Mouse (Mus musculus) right cerebral cortex, adult 18-20 months (tissue): ENCODE data around the gene Foxj2.

Experiments used
- DNase-seq: peaks from one replicate; pipeline ENCODE4 v3.0.0; 2022; ENCODE audit warnings: mixed read lengths

Foxj2 gene

DNA sequence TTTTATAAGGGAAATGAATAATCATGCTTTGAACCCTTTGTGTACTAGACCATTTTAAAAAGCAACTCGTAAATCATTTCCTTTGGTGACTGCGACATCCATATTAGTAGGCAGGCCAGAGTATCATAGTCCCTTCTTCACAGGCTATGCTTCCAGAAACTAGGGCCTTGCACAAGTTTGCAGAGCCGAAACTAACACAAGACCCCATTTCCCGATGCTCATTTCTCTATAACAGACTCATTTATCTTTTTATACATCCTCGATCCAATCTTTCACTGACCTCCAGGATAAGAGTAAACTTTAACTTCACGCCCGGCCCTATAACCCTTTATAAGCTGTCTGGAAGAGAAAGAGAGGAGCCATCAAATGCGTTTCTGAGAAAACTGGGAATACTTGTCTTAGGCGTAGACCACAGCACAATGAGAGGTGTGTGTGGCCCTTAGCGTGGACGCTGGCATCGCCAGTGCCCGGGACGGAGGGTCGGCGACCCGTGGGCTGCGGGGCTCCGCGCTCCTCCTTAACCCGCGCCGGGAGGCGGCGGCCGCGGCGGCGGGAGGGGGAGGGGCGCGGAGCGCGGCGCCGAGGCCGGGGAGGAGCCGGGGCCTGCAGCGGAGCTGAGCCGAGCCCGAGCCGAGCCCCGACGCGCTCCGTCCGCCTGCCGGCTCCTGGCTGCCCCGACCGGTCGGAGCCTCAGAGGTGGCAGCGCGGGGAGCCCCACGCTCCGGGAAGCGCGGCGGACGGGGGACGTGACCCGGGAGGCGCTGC, at the start of gene Foxj2:
Gene Foxj2 (plus strand): TSS at position 609 of the 765 bp plus-strand sequence.
- DNase-seq = peak; percentile 66

DNA sequence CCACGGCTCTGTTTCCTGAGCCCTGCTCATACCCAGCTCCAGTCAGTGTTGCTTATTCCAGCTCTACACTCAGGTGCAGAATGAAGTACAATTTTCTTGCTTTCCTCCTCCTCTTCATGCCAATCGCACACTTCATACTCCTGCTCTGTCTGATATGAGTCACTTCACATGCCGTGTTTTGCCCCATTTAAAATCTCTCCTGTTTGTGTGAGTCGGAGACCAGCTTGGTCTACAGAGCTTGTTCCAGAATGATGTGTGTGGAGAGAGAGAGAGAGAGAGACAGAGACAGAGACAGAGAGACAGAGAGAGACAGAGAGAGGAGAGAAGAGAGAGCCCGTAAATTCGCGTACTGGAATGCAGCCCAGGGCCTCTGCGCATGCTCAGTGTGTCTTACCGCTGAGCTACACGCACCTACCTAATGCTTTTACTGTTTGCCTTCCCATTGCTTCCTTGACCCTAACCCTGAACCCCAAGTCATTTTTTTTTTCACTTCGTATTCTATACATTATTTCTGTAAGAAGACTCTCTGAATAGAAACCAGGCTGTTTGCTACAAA, 48.9 kb upstream of the Foxj2 start:
- DNase-seq = peak; percentile 39

DNA sequence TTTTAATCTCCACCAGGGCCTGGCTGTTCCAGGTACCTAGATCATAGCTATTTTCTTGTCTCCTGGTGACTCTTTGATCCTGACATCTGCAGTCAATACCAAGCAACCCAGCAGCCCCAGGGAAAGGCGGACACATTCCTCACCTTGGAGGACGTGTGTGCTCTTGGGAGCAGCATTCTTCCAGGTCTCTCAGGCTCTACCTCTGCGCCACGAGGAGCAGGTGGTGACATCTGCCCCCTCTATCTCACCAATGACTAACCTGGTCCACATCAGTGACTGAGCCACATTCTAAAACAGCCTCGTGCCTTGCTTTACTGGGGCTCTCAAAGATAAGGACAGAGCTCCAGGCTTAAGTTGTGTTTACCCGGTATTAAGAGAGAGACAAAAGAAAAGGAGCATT, 47.0 kb upstream of the Foxj2 start:
- DNase-seq = no peak

- no peak for DNase-seq
Observed at GRCm38 (mm10) chr6:122774345-122774744, 45.4 kb upstream of the Foxj2 start.

GRCm38 (mm10) chr6:122776040-122776439, 43.7 kb upstream of the Foxj2 start:
- peak; percentile 43 for DNase-seq

DNA sequence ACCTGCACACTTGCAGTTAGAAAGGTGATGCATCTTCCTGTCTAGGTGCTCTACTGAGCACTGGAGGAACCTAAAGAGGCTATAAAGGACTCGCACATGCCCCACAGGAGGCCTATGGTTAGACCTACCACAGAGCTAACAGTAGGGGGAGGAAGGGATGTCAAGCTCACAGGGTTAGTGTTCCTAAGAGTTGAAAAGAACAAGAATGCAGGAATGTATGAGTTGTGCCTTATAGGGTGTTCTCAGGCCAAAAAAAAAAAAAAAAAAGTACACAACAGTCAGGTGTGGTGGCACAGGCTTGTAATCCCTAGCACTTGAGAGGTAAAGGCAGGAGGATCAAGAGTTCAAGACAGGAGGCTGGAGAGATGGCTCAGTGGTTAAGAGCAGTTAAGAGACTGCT, 39.8 kb upstream of the Foxj2 start:
- DNase-seq = no peak

- no peak for DNase-seq
Observed at GRCm38 (mm10) chr6:122781167-122781566, 38.5 kb upstream of the Foxj2 start.

DNA sequence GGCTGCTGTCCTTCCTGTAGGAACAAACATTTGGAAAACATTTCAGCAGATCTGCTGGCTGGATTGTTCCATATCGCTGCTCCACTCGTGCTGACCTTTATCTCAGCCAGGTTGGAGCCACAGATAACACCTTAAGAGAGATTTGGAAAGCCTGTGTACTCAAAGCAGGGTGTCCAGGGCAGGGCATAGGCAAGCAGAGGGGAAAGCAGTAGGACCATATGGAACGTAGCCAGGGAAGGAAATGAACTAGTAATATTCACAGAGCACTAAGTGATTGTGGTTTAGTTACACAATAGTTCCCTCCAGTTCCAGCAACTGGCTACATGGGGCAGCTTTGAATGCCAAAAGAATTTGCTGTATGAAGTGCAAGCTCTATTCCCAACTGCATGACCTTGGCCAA, 37.5 kb upstream of the Foxj2 start:
- no peak for DNase-seq

DNA sequence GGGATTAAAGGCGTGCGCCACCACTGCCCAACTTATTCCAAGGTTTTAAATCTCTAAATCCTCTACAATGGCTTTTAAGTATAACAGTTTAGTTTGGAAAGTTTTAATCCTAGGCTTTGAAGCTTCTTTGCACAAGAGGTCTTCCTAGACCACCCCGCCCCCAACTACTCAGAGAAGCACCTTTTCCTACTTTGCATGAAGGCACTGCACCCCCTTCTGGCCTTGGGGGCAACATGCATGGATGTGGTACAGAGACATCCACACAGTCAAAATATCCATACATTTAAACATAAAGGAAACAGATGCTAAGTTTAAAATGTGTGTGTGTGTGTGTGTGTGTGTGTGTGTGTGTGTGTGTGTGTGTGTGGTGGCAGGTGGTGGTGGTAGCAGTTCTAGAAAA, 34.8 kb upstream of the Foxj2 start:
- DNase-seq = peak; percentile 35

- DNase-seq = peak; percentile 84
Observed at GRCm38 (mm10) chr6:122786275-122786674, 33.4 kb upstream of the Foxj2 start.

DNA sequence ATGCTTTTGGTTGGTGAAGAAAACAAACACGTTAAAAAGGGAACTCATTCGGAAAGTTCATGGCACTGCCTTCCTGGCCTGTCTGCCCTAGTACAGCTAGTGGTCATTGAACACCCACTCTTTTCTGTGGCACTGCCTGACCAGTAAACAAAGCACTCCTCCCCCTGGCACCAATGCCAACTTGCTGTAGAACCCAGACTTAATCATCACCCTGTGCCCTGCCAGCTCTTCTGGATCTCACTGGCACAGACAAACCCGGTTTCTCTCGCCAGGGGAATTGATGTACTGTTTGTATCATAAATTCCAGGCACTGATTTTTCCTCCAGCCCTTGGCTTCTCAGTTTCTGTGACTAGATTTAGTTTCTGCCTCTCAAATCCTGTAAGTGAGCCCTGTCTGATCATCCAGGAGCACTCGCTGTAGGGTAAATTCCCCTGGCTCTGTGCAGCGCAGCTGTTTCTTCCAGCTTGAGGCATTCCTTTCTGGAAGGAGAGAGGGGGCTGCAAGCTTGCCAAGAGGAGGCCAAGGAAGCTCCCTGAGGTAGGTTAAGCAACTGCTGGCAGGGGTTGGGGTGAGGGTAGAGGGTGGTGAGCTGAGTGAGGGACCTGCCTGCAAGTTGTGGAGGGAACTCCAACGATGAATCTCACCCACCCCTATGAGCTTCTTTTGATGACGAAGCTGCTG, 24.3 kb upstream of the Foxj2 start:
- DNase-seq = peak; percentile 32

DNA sequence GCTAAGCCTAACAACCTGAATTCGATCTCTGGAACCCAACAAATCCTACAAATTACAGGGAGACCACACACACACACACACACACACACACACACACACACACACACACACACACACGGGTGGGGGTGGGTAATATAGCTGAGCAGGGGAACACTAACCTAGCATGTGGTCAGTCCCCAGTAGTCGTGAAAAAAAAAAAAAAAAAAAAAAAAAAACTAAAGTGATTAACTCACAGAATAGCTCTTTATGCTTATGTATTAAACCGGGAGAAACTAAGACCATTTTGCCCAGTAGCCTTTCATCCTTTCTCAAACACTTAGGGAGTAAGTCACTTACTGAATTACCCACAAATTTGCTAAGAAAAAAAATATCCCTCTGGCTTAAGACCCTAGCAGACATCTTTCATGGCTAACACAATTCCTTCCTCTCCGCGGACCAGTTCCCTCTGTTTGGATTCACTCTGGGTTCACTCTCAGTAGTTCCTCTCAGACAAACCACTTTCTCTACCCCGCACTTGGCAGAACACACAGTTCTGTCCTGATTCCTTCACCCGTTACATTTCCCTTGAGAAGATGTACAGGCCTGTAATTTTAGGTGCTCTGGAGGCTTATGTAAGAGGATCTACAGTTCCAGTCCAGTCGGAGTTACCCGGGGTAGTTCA, 18.9 kb upstream of the Foxj2 start:
- peak; percentile 84 for DNase-seq

DNA sequence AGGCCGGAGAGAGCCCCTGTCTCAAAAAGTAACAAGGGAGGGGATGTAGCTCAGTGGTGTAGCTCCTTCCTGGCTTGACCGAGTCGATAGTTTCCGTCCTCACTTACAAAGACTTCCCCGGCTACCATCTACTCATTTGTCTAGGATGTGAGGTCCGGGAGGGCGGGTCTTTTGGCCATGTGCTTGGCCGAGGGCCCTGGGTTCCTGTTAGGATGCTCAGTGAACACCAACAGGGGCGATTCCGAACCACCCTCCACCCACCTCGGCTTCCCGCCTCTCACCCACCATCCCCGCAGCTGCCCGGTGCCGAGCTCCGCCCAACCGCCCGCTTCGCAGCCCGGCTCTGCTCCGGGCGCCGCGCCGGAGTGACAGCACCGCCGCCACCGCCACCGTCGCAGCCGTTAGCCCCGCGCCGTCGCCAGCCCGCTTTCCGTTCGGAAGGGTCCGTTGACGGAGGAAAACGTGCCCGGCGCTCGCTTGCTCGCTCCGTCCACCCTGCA, 18.4 kb upstream of the Foxj2 start, which contains the start of gene Slc2a3:
Gene Slc2a3 (minus strand): TSS at position 340 of the 500 bp plus-strand sequence.
- DNase-seq = peak; percentile 80

DNA sequence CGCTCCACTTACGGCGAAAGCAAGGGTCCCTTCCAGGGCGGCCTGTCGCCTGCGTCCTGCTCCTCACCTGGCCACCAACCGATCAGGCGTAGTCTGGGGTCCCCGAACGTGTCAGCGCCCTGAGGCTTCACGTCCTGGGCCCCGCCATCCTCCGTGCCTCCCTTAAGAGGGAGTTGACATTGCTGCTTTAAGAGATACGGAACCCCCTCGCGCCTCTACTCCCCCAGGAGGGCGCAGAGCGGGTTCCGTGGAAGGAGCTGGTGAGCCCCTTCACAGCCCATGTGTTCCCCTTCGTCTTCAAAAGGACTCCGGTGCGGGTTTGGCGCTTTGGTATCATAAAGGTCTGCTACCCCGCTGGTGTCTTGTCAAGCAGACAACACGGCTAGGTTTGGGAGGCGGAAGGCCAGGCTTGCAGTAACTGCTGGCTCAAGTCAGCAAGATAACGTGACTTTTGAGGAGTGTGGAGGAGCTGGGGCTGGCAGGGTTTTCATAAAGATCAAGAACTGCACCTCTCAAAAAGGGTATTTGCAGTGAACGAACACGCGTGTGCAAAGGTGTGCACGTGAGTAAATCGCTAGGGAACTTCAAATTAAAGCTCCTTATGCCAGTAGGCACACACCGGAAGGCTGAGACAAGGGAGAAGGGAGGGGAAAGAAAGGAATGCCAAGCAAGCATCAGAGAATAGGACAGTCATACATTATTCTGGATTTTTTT, 17.8 kb upstream of the Foxj2 start:
- peak; percentile 42 for DNase-seq

GRCm38 (mm10) chr6:122804418-122804817, 15.3 kb upstream of the Foxj2 start:
- peak; percentile 81 for DNase-seq

- DNase-seq = peak; percentile 30
Observed at GRCm38 (mm10) chr6:122810022-122810614, 9.6 kb upstream of the Foxj2 start.

GRCm38 (mm10) chr6:122810615-122811279, 9.0 kb upstream of the Foxj2 start:
- peak; percentile 99 for DNase-seq

DNA sequence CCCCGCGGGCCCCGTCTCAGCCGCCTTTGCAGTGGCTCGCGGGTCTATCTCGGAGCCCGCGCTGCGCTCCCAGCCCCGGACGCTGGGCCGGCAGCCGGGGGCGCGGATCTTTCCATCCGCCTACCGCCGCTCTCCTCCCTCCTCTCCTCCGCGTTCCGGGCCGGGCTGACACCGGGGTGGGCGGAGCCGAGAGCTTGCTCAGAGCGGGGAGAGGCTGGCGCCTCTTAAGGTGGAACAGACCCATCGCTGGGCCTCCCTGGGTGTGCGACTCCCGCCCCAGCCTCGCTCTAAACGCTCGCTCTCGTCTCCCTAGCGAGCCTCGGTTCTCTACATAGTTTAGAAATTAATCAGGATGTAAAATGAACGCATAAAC, 8.4 kb upstream of the Foxj2 start:
- peak; percentile 96 for DNase-seq

- DNase-seq = peak; percentile 33
Observed at GRCm38 (mm10) chr6:122811771-122812600, 7.7 kb upstream of the Foxj2 start.

GRCm38 (mm10) chr6:122812716-122813115, 7.0 kb upstream of the Foxj2 start:
- no peak for DNase-seq

DNA sequence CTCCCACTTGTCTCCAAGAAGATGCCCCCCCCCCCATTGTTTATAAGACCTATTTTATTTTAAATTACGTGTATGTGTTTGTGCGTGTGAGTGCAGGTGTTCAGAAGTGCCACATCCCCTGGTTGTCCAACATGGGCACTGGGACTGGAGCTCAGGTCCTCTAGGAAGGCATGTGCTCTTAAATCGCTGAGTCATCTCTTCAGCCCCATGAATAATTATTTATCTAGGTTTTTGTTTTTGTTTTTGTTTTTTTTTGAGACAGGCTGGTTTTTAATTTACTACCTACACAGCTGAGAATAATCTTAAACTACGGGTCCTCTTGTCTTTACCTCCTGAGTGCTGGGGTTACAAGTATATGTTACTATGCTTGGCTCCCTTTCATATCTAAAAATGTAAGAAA, 6.1 kb upstream of the Foxj2 start:
- DNase-seq = no peak
